Mouse (Mus musculus): Measurements from ENCODE around the gene A830005F24Rik. TPM values are rescaled to one million over a fixed set of nuclear protein-coding genes. Genes with fewer than 3 reads are reported as not detected.

A830005F24Rik gene
- total and polyA plus RNA-seq, 3 experiments, result 1.8 to 2.8 (median 2.7) TPM

GRCm38 (mm10) chr13:48513003-48513929, at the start of gene A830005F24Rik, which contains the start of gene Zfp169 (continued):
- no peak for TF ChIP-seq RCOR1 (conservative IDR thresholded peaks at IDR 0.05; ENCODE audit: low read depth, low read length)

DNA sequence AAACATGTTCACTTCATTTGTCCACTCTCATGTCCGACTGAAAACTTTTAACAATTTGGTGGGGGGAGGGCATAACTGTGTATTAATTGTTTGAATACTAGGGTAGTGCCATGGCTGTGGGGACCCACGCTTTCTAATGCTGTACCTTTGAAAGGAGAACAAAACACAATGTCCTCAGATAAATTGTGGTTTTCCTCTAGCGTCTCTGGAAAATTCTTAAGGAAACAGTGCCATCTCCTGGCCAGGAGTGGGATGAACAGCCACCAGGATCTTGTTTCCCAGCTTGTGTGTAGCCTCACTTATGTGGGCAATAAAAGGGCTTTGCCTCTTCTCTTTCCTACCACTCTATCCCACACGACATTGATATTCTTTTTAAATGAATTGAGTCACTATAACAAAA, 49.2 kb upstream of the A830005F24Rik start:
- no peak overlapping the region for H3K9ac ChIP-seq (ENCODE audit: insufficient read depth, low read depth)
- H3K9me3 ChIP-seq (replicated peaks; ENCODE audit: low read length), result no peaks in the 10 kb centered on the region
- H3K4me3 ChIP-seq (replicated peaks in 1 of 3; ENCODE audit: low read depth in 2 of 3, low read length in 2 of 3, poor library complexity in 1 of 3), result no peak overlapping the region
- H3K36me3 ChIP-seq (replicated peaks in 1 of 2; ENCODE audit: control insufficient read depth in 1 of 2, insufficient read depth in 1 of 2, low read length in 1 of 2), result no peaks in the 10 kb centered on the region
- in situ Hi-C loops (cut with MboI; ENCODE audit: low pct_ligation_motif_present, low pct_unique_long_range_greater_than_20kb, low sequenced_read_pairs), result loop anchor here (25.0 kb wide), 3 partner anchors 452 to 1327 kb away; no protein-coding TSS in a partner anchor
- no peak overlapping the region for H3K27ac ChIP-seq (ENCODE audit: insufficient read depth, low read depth)
- no peaks in the 10 kb centered on the region for H3K4me1 ChIP-seq (ENCODE audit: control insufficient read depth in 1 of 2, insufficient read depth in 2 of 2)
- no peaks in the 10 kb centered on the region for H3K79me2 ChIP-seq (replicated peaks; ENCODE audit: control insufficient read depth, extremely low read depth, insufficient read depth, poor library complexity, severe bottlenecking)
- dilution Hi-C loops (cut with MboI; ENCODE audit: extremely low pct_ligation_motif_present, extremely low pct_unique_long_range_greater_than_20kb, low sequenced_read_pairs), result no loop called here
- H3K4me2 ChIP-seq (ENCODE audit: insufficient read depth, low read depth, poor library complexity, severe bottlenecking), result no peak overlapping the region
- TF ChIP-seq MAZ (IDR thresholded peaks at IDR 0.05; ENCODE audit: low read depth, low read length), result no peak
- TF ChIP-seq CHD2 (IDR thresholded peaks at IDR 0.05; ENCODE audit: low read length), result no peak
- TF ChIP-seq ZC3H11A (IDR thresholded peaks at IDR 0.05; ENCODE audit: low read depth, low read length), result no peak
- no peak for TF ChIP-seq HCFC1 (IDR thresholded peaks at IDR 0.05; ENCODE audit: low read depth, low read length)
- TF ChIP-seq MAFK (IDR thresholded peaks at IDR 0.05; ENCODE audit: insufficient replicate concordance, low read length), result no peak
- no peak for TF ChIP-seq SIN3A (IDR thresholded peaks at IDR 0.05; ENCODE audit: low read length)
- no peak for TF ChIP-seq JUND (conservative IDR thresholded peaks at IDR 0.05; ENCODE audit: low read depth, low read length)
- no peak for TF ChIP-seq RCOR1 (conservative IDR thresholded peaks at IDR 0.05; ENCODE audit: low read depth, low read length)
- TF ChIP-seq CTCF (conservative IDR thresholded peaks at IDR 0.05 in 1 of 2, IDR thresholded peaks at IDR 0.05 in 1 of 2; ENCODE audit: low read depth in 2 of 2, low read length in 2 of 2), result peak; percentile 77 to 84
- TF ChIP-seq JUN (IDR thresholded peaks at IDR 0.05; ENCODE audit: insufficient read depth, low read depth, low read length), result no peak
- no peak for TF ChIP-seq PAX5 (IDR thresholded peaks at IDR 0.05; ENCODE audit: low read length)
- TF ChIP-seq E2F4 (IDR thresholded peaks at IDR 0.05; ENCODE audit: insufficient replicate concordance, low read depth, low read length), result no peak
- TF ChIP-seq ZMIZ1 (IDR thresholded peaks at IDR 0.05; ENCODE audit: low read depth, low read length), result no peak
- TF ChIP-seq NELFE (IDR thresholded peaks at IDR 0.05; ENCODE audit: low read depth, low read length), result no peak
- no peak for TF ChIP-seq KAT2A (IDR thresholded peaks at IDR 0.05; ENCODE audit: insufficient replicate concordance, low read length)
- no peak for TF ChIP-seq ZNF384 (IDR thresholded peaks at IDR 0.05; ENCODE audit: low read depth, low read length)
- no peak for TF ChIP-seq POLR2AphosphoS2 (IDR thresholded peaks at IDR 0.05; ENCODE audit: low read depth, low read length)
- TF ChIP-seq POLR2A (IDR thresholded peaks at IDR 0.05; ENCODE audit: low read depth, low read length), result no peak
- peak; percentile 86 for TF ChIP-seq RAD21 (IDR thresholded peaks at IDR 0.05; ENCODE audit: low read depth, low read length)
- TF ChIP-seq TBP (conservative IDR thresholded peaks at IDR 0.05; ENCODE audit: low read depth, low read length), result no peak
- no peak for TF ChIP-seq TCF12 (IDR thresholded peaks at IDR 0.05; ENCODE audit: low read depth, low read length)
- peak; percentile 70 for TF ChIP-seq SMC3 (IDR thresholded peaks at IDR 0.05; ENCODE audit: low read depth, low read length)
- TF ChIP-seq BHLHE40 (IDR thresholded peaks at IDR 0.05; ENCODE audit: low read depth, low read length), result no peak
- TF ChIP-seq ZKSCAN1 (IDR thresholded peaks at IDR 0.05; ENCODE audit: borderline replicate concordance, low read depth, low read length), result no peak
- H3K27me3 ChIP-seq (replicated peaks), result no peaks in the 10 kb centered on the region
- DNase-seq (ENCODE audit: extremely low read depth), result peak; percentile 61
